Mouse (Mus musculus): Measurements from ENCODE around the gene Zfp882. TPM values are rescaled to one million over a fixed set of nuclear protein-coding genes. Genes with fewer than 3 reads are reported as not detected.
"Not testable (repeated sequence)": the region's sequence is repeated elsewhere in the genome, so short reads cannot be mapped to it uniquely, and the experiment has no call there.

Gene Zfp882
- polyA plus RNA-seq, 1 experiment, result 5.8 TPM

GRCm38 (mm10) chr8:71927779-71928178 is 19.4 kb downstream of the Zfp882 start:
- TF ChIP-seq CTCF (IDR thresholded peaks at IDR 0.05; ENCODE audit: low read depth, low read length), result no peak
- TF ChIP-seq POLR2A (IDR thresholded peaks at IDR 0.05; ENCODE audit: insufficient read depth, low read length), result no peak
- no peak for TF ChIP-seq EP300 (IDR thresholded peaks at IDR 0.05; ENCODE audit: insufficient read depth, low read depth, low read length)
- no peaks in the 10 kb centered on the region for H3K27me3 ChIP-seq (ENCODE audit: control insufficient read depth, insufficient read depth, low read length, poor library complexity, severe bottlenecking)
- H3K9ac ChIP-seq (ENCODE audit: low read depth, poor library complexity, severe bottlenecking), result no peak overlapping the region
- no peaks in the 10 kb centered on the region for H3K4me1 ChIP-seq (ENCODE audit: control insufficient read depth, insufficient read depth, low read length)
- H3K27ac ChIP-seq (ENCODE audit: insufficient read depth, low read length), result no peak overlapping the region
- H3K9me3 ChIP-seq (replicated peaks; ENCODE audit: control insufficient read depth, insufficient read depth, low read length, poor library complexity, severe bottlenecking), result peaks cover 8% of the 10 kb centered on the region
- H3K4me3 ChIP-seq (ENCODE audit: low read depth, low read length), result no peak overlapping the region
- peaks cover 39% of the 10 kb centered on the region for H3K36me3 ChIP-seq (ENCODE audit: control insufficient read depth, insufficient read depth, low read length, poor library complexity, severe bottlenecking)

DNA sequence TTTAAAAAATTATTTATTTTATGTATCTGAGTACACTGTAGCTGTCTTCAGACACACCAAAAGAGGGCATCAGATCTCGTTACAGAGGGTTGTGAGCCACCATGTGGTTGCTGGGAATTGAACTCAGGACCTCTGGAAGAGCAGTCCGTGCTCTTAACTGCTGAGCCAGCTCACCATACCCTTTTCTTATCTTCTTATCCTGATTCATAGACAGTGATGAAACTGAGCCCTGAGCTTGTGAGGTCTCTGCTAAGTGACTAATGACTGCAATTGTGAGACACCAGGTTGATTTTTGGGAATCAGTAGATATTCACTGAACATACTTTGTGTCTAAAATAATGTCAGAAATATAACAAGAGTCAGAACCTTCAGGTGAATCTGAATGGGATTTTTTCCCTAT is 29.6 kb downstream of the Zfp882 start:
- H3K27ac ChIP-seq (ENCODE audit: insufficient read depth, low read length); H3K9ac ChIP-seq (ENCODE audit: low read depth, poor library complexity, severe bottlenecking); H3K4me3 ChIP-seq (ENCODE audit: low read depth, low read length); H3K36me3 ChIP-seq (ENCODE audit: control insufficient read depth, insufficient read depth, low read length, poor library complexity, severe bottlenecking); H3K27me3 ChIP-seq (ENCODE audit: control insufficient read depth, insufficient read depth, low read length, poor library complexity, severe bottlenecking); H3K4me1 ChIP-seq (ENCODE audit: control insufficient read depth, insufficient read depth, low read length): not testable (repeated sequence)
- H3K9me3 ChIP-seq (replicated peaks; ENCODE audit: control insufficient read depth, insufficient read depth, low read length, poor library complexity, severe bottlenecking), result peaks cover 16% of the 10 kb centered on the region

GRCm38 (mm10) chr8:71940293-71941208 is 32.1 kb downstream of the Zfp882 start:
- no peak overlapping the region for H3K4me3 ChIP-seq (ENCODE audit: low read depth, low read length)
- no peak overlapping the region for H3K27ac ChIP-seq (ENCODE audit: insufficient read depth, low read length)
- H3K36me3 ChIP-seq (ENCODE audit: control insufficient read depth, insufficient read depth, low read length, poor library complexity, severe bottlenecking), result no peaks in the 10 kb centered on the region
- TF ChIP-seq EP300 (IDR thresholded peaks at IDR 0.05; ENCODE audit: insufficient read depth, low read depth, low read length), result no peak
- no peak for TF ChIP-seq CTCF (IDR thresholded peaks at IDR 0.05; ENCODE audit: low read depth, low read length)
- no peak for TF ChIP-seq POLR2A (IDR thresholded peaks at IDR 0.05; ENCODE audit: insufficient read depth, low read length)
- no peaks in the 10 kb centered on the region for H3K4me1 ChIP-seq (ENCODE audit: control insufficient read depth, insufficient read depth, low read length)
- H3K9ac ChIP-seq (ENCODE audit: low read depth, poor library complexity, severe bottlenecking), result no peak overlapping the region
- peaks cover 3% of the 10 kb centered on the region for H3K9me3 ChIP-seq (replicated peaks; ENCODE audit: control insufficient read depth, insufficient read depth, low read length, poor library complexity, severe bottlenecking)
- H3K27me3 ChIP-seq (ENCODE audit: control insufficient read depth, insufficient read depth, low read length, poor library complexity, severe bottlenecking), result no peaks in the 10 kb centered on the region

DNA sequence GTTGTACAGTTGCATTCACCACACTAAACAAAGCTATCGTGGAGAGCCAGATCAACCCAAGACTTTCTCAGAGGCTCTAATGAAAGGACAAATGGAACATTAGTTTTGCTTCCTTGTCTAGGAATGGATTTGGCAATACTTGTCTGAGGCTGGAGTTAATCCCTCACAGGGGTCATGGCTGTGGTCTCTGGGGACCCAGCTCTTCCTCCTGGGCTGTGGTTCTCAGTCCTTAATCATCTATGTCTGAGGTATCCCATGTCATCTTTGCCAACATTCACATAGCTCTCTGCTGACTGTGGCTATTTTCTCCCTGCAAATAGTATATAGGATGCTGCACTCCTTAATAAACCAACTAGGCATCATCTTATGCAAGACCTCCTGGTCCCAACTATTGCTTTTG is 33.4 kb downstream of the Zfp882 start:
- Histone ChIP-seq H3K27me3 (ENCODE audit: control insufficient read depth, insufficient read depth, low read length, poor library complexity, severe bottlenecking) (no peaks in the 10 kb centered on the region), H3K9me3 (replicated peaks; ENCODE audit: control insufficient read depth, insufficient read depth, low read length, poor library complexity, severe bottlenecking) (no peaks in the 10 kb centered on the region), H3K36me3 (ENCODE audit: control insufficient read depth, insufficient read depth, low read length, poor library complexity, severe bottlenecking) (no peaks in the 10 kb centered on the region), H3K4me1 (ENCODE audit: control insufficient read depth, insufficient read depth, low read length) (no peaks in the 10 kb centered on the region), H3K9ac (ENCODE audit: low read depth, poor library complexity, severe bottlenecking) (no peak overlapping the region), H3K27ac (ENCODE audit: insufficient read depth, low read length) (no peak overlapping the region), H3K4me3 (ENCODE audit: low read depth, low read length) (no peak overlapping the region)
- TF ChIP-seq POLR2A (IDR thresholded peaks at IDR 0.05; ENCODE audit: insufficient read depth, low read length), result no peak
- TF ChIP-seq CTCF (IDR thresholded peaks at IDR 0.05; ENCODE audit: low read depth, low read length), result no peak
- no peak for TF ChIP-seq EP300 (IDR thresholded peaks at IDR 0.05; ENCODE audit: insufficient read depth, low read depth, low read length)

GRCm38 (mm10) chr8:71948624-71949023 is 40.2 kb downstream of the Zfp882 start:
- Histone ChIP-seq H3K9me3 (replicated peaks; ENCODE audit: control insufficient read depth, insufficient read depth, low read length, poor library complexity, severe bottlenecking) (peaks cover 14% of the 10 kb centered on the region), H3K9ac (ENCODE audit: low read depth, poor library complexity, severe bottlenecking) (no peak overlapping the region), H3K4me3 (ENCODE audit: low read depth, low read length) (no peak overlapping the region), H3K27ac (ENCODE audit: insufficient read depth, low read length) (no peak overlapping the region), H3K4me1 (ENCODE audit: control insufficient read depth, insufficient read depth, low read length) (peaks cover 2% of the 10 kb centered on the region), H3K27me3 (ENCODE audit: control insufficient read depth, insufficient read depth, low read length, poor library complexity, severe bottlenecking) (no peaks in the 10 kb centered on the region), H3K36me3 (ENCODE audit: control insufficient read depth, insufficient read depth, low read length, poor library complexity, severe bottlenecking) (peaks cover 9% of the 10 kb centered on the region)
- TF ChIP-seq CTCF (IDR thresholded peaks at IDR 0.05; ENCODE audit: low read depth, low read length), result no peak
- TF ChIP-seq POLR2A (IDR thresholded peaks at IDR 0.05; ENCODE audit: insufficient read depth, low read length), result no peak
- no peak for TF ChIP-seq EP300 (IDR thresholded peaks at IDR 0.05; ENCODE audit: insufficient read depth, low read depth, low read length)

- Histone ChIP-seq H3K36me3 (ENCODE audit: control insufficient read depth, insufficient read depth, low read length, poor library complexity, severe bottlenecking) (peaks cover 20% of the 10 kb centered on the region), H3K9ac (ENCODE audit: low read depth, poor library complexity, severe bottlenecking) (peak within 1 kb of the TSS; percentile 76), H3K4me1 (ENCODE audit: control insufficient read depth, insufficient read depth, low read length) (peaks cover 2% of the 10 kb centered on the region), H3K4me3 (ENCODE audit: low read depth, low read length) (peak within 1 kb of the TSS; percentile 91), H3K27me3 (ENCODE audit: control insufficient read depth, insufficient read depth, low read length, poor library complexity, severe bottlenecking) (no peaks in the 10 kb centered on the region), H3K27ac (ENCODE audit: insufficient read depth, low read length) (peak within 1 kb of the TSS; percentile 45), H3K9me3 (replicated peaks; ENCODE audit: control insufficient read depth, insufficient read depth, low read length, poor library complexity, severe bottlenecking) (peaks cover 31% of the 10 kb centered on the region)
- peak; percentile 30; the same call in 1 of the 2 replicates for TF ChIP-seq EP300 (IDR thresholded peaks at IDR 0.05; ENCODE audit: insufficient read depth, low read depth, low read length)
- peak; percentile 83 for TF ChIP-seq POLR2A (IDR thresholded peaks at IDR 0.05; ENCODE audit: insufficient read depth, low read length)
- TF ChIP-seq CTCF (IDR thresholded peaks at IDR 0.05; ENCODE audit: low read depth, low read length), result no peak
These were observed 42.2 kb downstream of the Zfp882 start, which contains the start of gene Zfp961 for GRCm38 (mm10) chr8:71950482-71951221. TSS of gene Zfp961 (plus strand) at chr8:71951038.

Measured in ES-Bruce4 (cell line).